Mouse (Mus musculus): Measurements from ENCODE around the gene Slc4a1.

Gene Slc4a1

GRCm38 (mm10) chr11:102305359-102305758 is 60.6 kb downstream of the Slc4a1 start:
- intact Hi-C loops (cut with DNase I) = no loop called here

GRCm38 (mm10) chr11:102304141-102304540 is 61.9 kb downstream of the Slc4a1 start:
- intact Hi-C loops (cut with DNase I) = no loop called here

GRCm38 (mm10) chr11:102299839-102300238 is 66.2 kb downstream of the Slc4a1 start:
- intact Hi-C loops (cut with DNase I) = no loop called here

Small RNAs within 50 kb of the gene (microRNA-seq; reads per million reads assigned to microRNA genes)
- 0.57 to 0.62 reads per million in 2 experiments for gene Mir6930
